Comparison of ENCODE assay signal across 8 mouse cellular contexts in genomic region chr7:16174597-16175541, GRCm38 (mm10). TPM values are rescaled to one million over a fixed set of nuclear protein-coding genes. Genes with fewer than 3 reads are reported as not detected.
DNase-seq lines count a peak whose midpoint lies in the region; ATAC-seq and TF ChIP-seq lines count a peak whose summit lies in the region.

TSS of gene Meis3 (plus strand) at chr7:16175090.

- ATAC-seq in intestine, embryonic 15.5 days, result peak; percentile 91
- ATAC-seq in midbrain, postnatal 0 days (ENCODE audit: low FRiP score), result peak; percentile 85
- peak; percentile 86 for ATAC-seq in stomach, postnatal 0 days (ENCODE audit: low FRiP score, low TSS enrichment)

- peak within 1 kb of the TSS; percentile 73 for H3K9ac ChIP-seq in intestine, embryonic 15.5 days
- peak within 1 kb of the TSS; percentile 86 for H3K9ac ChIP-seq in midbrain, postnatal 0 days (replicated peaks; ENCODE audit: low read length, poor library complexity, severe bottlenecking)
- peak within 1 kb of the TSS; percentile 73 for H3K9ac ChIP-seq in stomach, postnatal 0 days (ENCODE audit: low read length)

- peak; percentile 56 for TF ChIP-seq CTCF in left cerebral cortex, adult 2 months (IDR thresholded peaks at IDR 0.05)
- peak; percentile 80 for TF ChIP-seq CTCF in midbrain, postnatal 0 days (IDR thresholded peaks at IDR 0.05)
- TF ChIP-seq CTCF in stomach, postnatal 0 days (IDR thresholded peaks at IDR 0.05; ENCODE audit: low read depth), result peak; percentile 70

- no peaks in the 10 kb centered on the region for H3K9me3 ChIP-seq in intestine, embryonic 15.5 days
- no peaks in the 10 kb centered on the region for H3K9me3 ChIP-seq in midbrain, postnatal 0 days (ENCODE audit: low read length)
- no peaks in the 10 kb centered on the region for H3K9me3 ChIP-seq in stomach, postnatal 0 days (ENCODE audit: control insufficient read depth, low read length)

- H3K4me2 ChIP-seq in intestine, embryonic 15.5 days (replicated peaks), result peak within 1 kb of the TSS; percentile 84
- H3K4me2 ChIP-seq in midbrain, postnatal 0 days (ENCODE audit: low read depth, low read length, poor library complexity, severe bottlenecking), result peak within 1 kb of the TSS; percentile 85
- H3K4me2 ChIP-seq in stomach, postnatal 0 days (replicated peaks; ENCODE audit: low read depth), result peak within 1 kb of the TSS; percentile 86

- no peaks in the 10 kb centered on the region for H3K27me3 ChIP-seq in intestine, embryonic 15.5 days (replicated peaks)
- no peaks in the 10 kb centered on the region for H3K27me3 ChIP-seq in midbrain, postnatal 0 days (ENCODE audit: insufficient read depth, low read length)
- H3K27me3 ChIP-seq in stomach, postnatal 0 days (ENCODE audit: control insufficient read depth, insufficient read depth, low read length), result no peaks in the 10 kb centered on the region

- peaks cover 9% of the 10 kb centered on the region for H3K36me3 ChIP-seq in intestine, embryonic 15.5 days
- peaks cover 20% of the 10 kb centered on the region for H3K36me3 ChIP-seq in midbrain, postnatal 0 days (ENCODE audit: insufficient read depth, low read length)
- H3K36me3 ChIP-seq in stomach, postnatal 0 days (ENCODE audit: control insufficient read depth, insufficient read depth, low read length), result no peaks in the 10 kb centered on the region

- H3K27ac ChIP-seq in left cerebral cortex, adult 2 months, result peak within 1 kb of the TSS; percentile 70
- H3K27ac ChIP-seq in intestine, embryonic 15.5 days, result peak within 1 kb of the TSS; percentile 62
- H3K27ac ChIP-seq in midbrain, postnatal 0 days (ENCODE audit: low read depth, low read length), result peak within 1 kb of the TSS; percentile 78
- peak within 1 kb of the TSS; percentile 63; the same call in 1 of the 2 replicates for H3K27ac ChIP-seq in stomach, postnatal 0 days (replicated peaks)

- no peak for TF ChIP-seq EP300 in stomach, postnatal 0 days (optimal IDR thresholded peaks at IDR 0.05)

- DNase-seq in left cerebral cortex, adult 2 months (ENCODE audit: extremely low spot score in 1 of 2, low spot score in 2 of 2), result peak; percentile 52 to 57
- no peak for DNase-seq in left cerebral cortex, adult 11 months (ENCODE audit: low spot score)
- DNase-seq in cerebellum, postnatal 25 days, result peak; percentile 66 to 74
- DNase-seq in gastrocnemius, postnatal 4 days (ENCODE audit: low spot score in 2 of 2), result peak; percentile 34 to 59
- peak; percentile 21 for DNase-seq in liver
- DNase-seq in midbrain, postnatal 0 days (ENCODE audit: low spot score), result peak; percentile 79
- peak; percentile 58 for DNase-seq in stomach, postnatal 0 days (ENCODE audit: low spot score)

- intact Hi-C loops in left cerebral cortex, adult 2 months (cut with DNase I), result no loop called here

- H3K4me1 ChIP-seq in intestine, embryonic 15.5 days (replicated peaks), result peaks cover 16% of the 10 kb centered on the region
- H3K4me1 ChIP-seq in midbrain, postnatal 0 days (ENCODE audit: insufficient read depth, low read length), result peaks cover 7% of the 10 kb centered on the region; the same call in 1 of the 2 replicates
- H3K4me1 ChIP-seq in stomach, postnatal 0 days (replicated peaks; ENCODE audit: control insufficient read depth, insufficient read depth), result no peaks in the 10 kb centered on the region

- H3K4me3 ChIP-seq in left cerebral cortex, adult 2 months, result peak within 1 kb of the TSS; percentile 74
- peak within 1 kb of the TSS; percentile 75 for H3K4me3 ChIP-seq in intestine, embryonic 15.5 days (replicated peaks)
- peak within 1 kb of the TSS; percentile 82 for H3K4me3 ChIP-seq in midbrain, postnatal 0 days (ENCODE audit: low read depth, low read length)
- H3K4me3 ChIP-seq in stomach, postnatal 0 days (ENCODE audit: low read depth, low read length), result peak within 1 kb of the TSS; percentile 71

- WGBS in intestine, embryonic 15.5 days, result 1% methylated on average over 42 of the region's 42 CpGs
- under 1% methylated on average over 31 of the region's 42 CpGs for whole genome bisulfite sequencing in midbrain, postnatal 0 days
- under 1% methylated on average over 38 of the region's 42 CpGs for WGBS in stomach, postnatal 0 days

RNA-seq across cellular contexts. Expression of gene Meis3, which starts in this region (rescaled TPM):
- total RNA-seq in left cerebral cortex, adult 2 months (2021), result 10 to 100 TPM; 39.8 to 42.6 TPM
- total RNA-seq in gastrocnemius, postnatal 4 days (2021), result 10 to 100 TPM in 1 of 2 experiments, 1 to 10 TPM in 1; 9.5 to 11.7 TPM
- 30.8 and 31.8 TPM in 2 replicates for polyA plus RNA-seq in intestine, embryonic 15.5 days (2015; fragmentation: Nextera tagmentation; extraction: Ambion mirVana)
- total RNA-seq in midbrain, postnatal 0 days (2014; rRNA removed), result 93.8 and 111 TPM in 2 replicates
- polyA plus RNA-seq in midbrain, postnatal 0 days (2015; fragmentation: Nextera tagmentation; extraction: Ambion mirVana), result 106 TPM in 2 replicates
- polyA plus RNA-seq in stomach, postnatal 0 days (2015; fragmentation: Nextera tagmentation; extraction: Ambion mirVana), result 10.9 and 11.8 TPM in 2 replicates
